Mouse (Mus musculus): Measurements from ENCODE around the gene Zc3hc1. TPM values are rescaled to one million over a fixed set of nuclear protein-coding genes. Genes with fewer than 3 reads are reported as not detected.
A peak's percentile ranks its signal among the peaks of the same experiment; 100 is the strongest.

Zc3hc1 gene
- polyA plus RNA-seq, 2 experiments: 41.5 to 64.6 TPM

DNA sequence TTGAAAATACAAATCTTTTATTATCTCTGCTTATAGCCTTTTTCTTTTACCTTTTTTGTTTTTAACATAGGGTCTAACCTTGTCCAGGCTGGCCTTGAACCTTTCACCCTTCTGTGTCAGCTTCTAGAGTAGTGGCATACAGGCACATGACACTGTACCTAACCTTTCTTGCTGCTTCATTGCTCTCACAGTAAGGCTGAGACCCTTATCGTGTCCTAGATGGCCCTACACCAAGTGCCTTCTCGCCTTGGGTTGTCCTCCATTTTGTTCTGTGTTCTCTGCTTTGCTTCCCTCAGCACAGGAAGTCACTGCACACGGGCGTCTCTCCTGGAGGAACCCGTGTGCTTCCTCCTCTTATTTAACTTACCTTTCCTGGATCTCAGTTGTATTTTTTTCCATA is 13.8 kb upstream of the Zc3hc1 start:
- no peaks in the 10 kb centered on the region for H3K9me3 ChIP-seq (ENCODE audit: control insufficient read depth, low read length)
- no peak overlapping the region for H3K4me3 ChIP-seq (replicated peaks; ENCODE audit: low read length)
- ATAC-seq (ENCODE audit: low FRiP score, low read depth) (no peak), DNase-seq (ENCODE audit: low spot score) (no peak)
- H3K27me3 ChIP-seq (ENCODE audit: control insufficient read depth, insufficient read depth, low read length): no peaks in the 10 kb centered on the region
- H3K4me1 ChIP-seq (ENCODE audit: control insufficient read depth, insufficient read depth, low read length): peaks cover 9% of the 10 kb centered on the region
- no peak overlapping the region for H3K9ac ChIP-seq (ENCODE audit: low read depth, low read length, severe bottlenecking)
- H3K27ac ChIP-seq (replicated peaks; ENCODE audit: low read depth, low read length): no peak overlapping the region
- H3K36me3 ChIP-seq (ENCODE audit: control insufficient read depth, insufficient read depth, low read length): peaks cover 4% of the 10 kb centered on the region; the same call in 1 of the 2 replicates
- 82% methylated on average over 5 of the region's 5 CpGs for WGBS
- TF ChIP-seq POLR2A (IDR thresholded peaks at IDR 0.05; ENCODE audit: borderline replicate concordance, extremely low read depth, insufficient read depth, insufficient read length): no peak
- no peak overlapping the region for H3K4me2 ChIP-seq (replicated peaks; ENCODE audit: low read depth, low read length, severe bottlenecking)

GRCm38 (mm10) chr6:30403465-30403864 is 12.6 kb upstream of the Zc3hc1 start:
- no peaks in the 10 kb centered on the region for H3K36me3 ChIP-seq (ENCODE audit: control insufficient read depth, insufficient read depth, low read length)
- no peaks in the 10 kb centered on the region for H3K9me3 ChIP-seq (ENCODE audit: control insufficient read depth, low read length)
- DNase-seq (ENCODE audit: low spot score) (peak; percentile 76), ATAC-seq (ENCODE audit: low FRiP score, low read depth) (no peak)
- TF ChIP-seq POLR2A (IDR thresholded peaks at IDR 0.05; ENCODE audit: borderline replicate concordance, extremely low read depth, insufficient read depth, insufficient read length): no peak
- peak overlapping the region; percentile 30 for H3K4me3 ChIP-seq (replicated peaks; ENCODE audit: low read length)
- 21% methylated on average over 4 of the region's 4 CpGs for WGBS
- 0 out of 2 replicates have a peak overlapping the region, but pooled peaks have one; percentile 55 for H3K27ac ChIP-seq (replicated peaks; ENCODE audit: low read depth, low read length)
- H3K9ac ChIP-seq (ENCODE audit: low read depth, low read length, severe bottlenecking): peak overlapping the region; percentile 47; the same call in 1 of the 2 replicates
- peaks cover 9% of the 10 kb centered on the region for H3K4me1 ChIP-seq (ENCODE audit: control insufficient read depth, insufficient read depth, low read length)
- H3K27me3 ChIP-seq (ENCODE audit: control insufficient read depth, insufficient read depth, low read length): no peaks in the 10 kb centered on the region
- peak overlapping the region; percentile 53 for H3K4me2 ChIP-seq (replicated peaks; ENCODE audit: low read depth, low read length, severe bottlenecking)

GRCm38 (mm10) chr6:30402091-30402491 is 11.3 kb upstream of the Zc3hc1 start:
- H3K27me3 ChIP-seq (ENCODE audit: control insufficient read depth, insufficient read depth, low read length): no peaks in the 10 kb centered on the region
- ATAC-seq (ENCODE audit: low FRiP score, low read depth) (peak; percentile 1; the same call in 1 of the 2 replicates), DNase-seq (ENCODE audit: low spot score) (no peak)
- no peak for TF ChIP-seq POLR2A (IDR thresholded peaks at IDR 0.05; ENCODE audit: borderline replicate concordance, extremely low read depth, insufficient read depth, insufficient read length)
- peak overlapping the region; percentile 98 for H3K4me3 ChIP-seq (replicated peaks; ENCODE audit: low read length)
- no peaks in the 10 kb centered on the region for H3K9me3 ChIP-seq (ENCODE audit: control insufficient read depth, low read length)
- H3K4me2 ChIP-seq (replicated peaks; ENCODE audit: low read depth, low read length, severe bottlenecking): peak overlapping the region; percentile 59
- H3K27ac ChIP-seq (replicated peaks; ENCODE audit: low read depth, low read length): peak overlapping the region; percentile 97
- peak overlapping the region; percentile 94 for H3K9ac ChIP-seq (ENCODE audit: low read depth, low read length, severe bottlenecking)
- H3K4me1 ChIP-seq (ENCODE audit: control insufficient read depth, insufficient read depth, low read length): peaks cover 9% of the 10 kb centered on the region
- 0% methylated on average over 27 of the region's 29 CpGs for WGBS
- H3K36me3 ChIP-seq (ENCODE audit: control insufficient read depth, insufficient read depth, low read length): no peaks in the 10 kb centered on the region

GRCm38 (mm10) chr6:30401308-30402015 is 10.6 kb upstream of the Zc3hc1 start, which contains the start of gene Klhdc10:
Gene Klhdc10 (plus strand): TSS chr6:30401868.
- no peaks in the 10 kb centered on the region for H3K27me3 ChIP-seq (ENCODE audit: control insufficient read depth, insufficient read depth, low read length)
- peak; percentile 93; the same call in 1 of the 2 replicates for TF ChIP-seq POLR2A (IDR thresholded peaks at IDR 0.05; ENCODE audit: borderline replicate concordance, extremely low read depth, insufficient read depth, insufficient read length)
- H3K4me1 ChIP-seq (ENCODE audit: control insufficient read depth, insufficient read depth, low read length): peaks cover 9% of the 10 kb centered on the region
- DNase-seq (ENCODE audit: low spot score) (peak; percentile 98), ATAC-seq (ENCODE audit: low FRiP score, low read depth) (peak; percentile 99)
- WGBS: under 1% methylated on average over 40 of the region's 41 CpGs
- H3K9me3 ChIP-seq (ENCODE audit: control insufficient read depth, low read length): no peaks in the 10 kb centered on the region
- H3K27ac ChIP-seq (replicated peaks; ENCODE audit: low read depth, low read length): peak within 1 kb of the TSS; percentile 97
- H3K9ac ChIP-seq (ENCODE audit: low read depth, low read length, severe bottlenecking): peak within 1 kb of the TSS; percentile 94
- H3K36me3 ChIP-seq (ENCODE audit: control insufficient read depth, insufficient read depth, low read length): no peaks in the 10 kb centered on the region
- H3K4me2 ChIP-seq (replicated peaks; ENCODE audit: low read depth, low read length, severe bottlenecking): peak within 1 kb of the TSS; percentile 59
- peak within 1 kb of the TSS; percentile 98 for H3K4me3 ChIP-seq (replicated peaks; ENCODE audit: low read length)

GRCm38 (mm10) chr6:30400716-30401115 is 9.9 kb upstream of the Zc3hc1 start:
- no peaks in the 10 kb centered on the region for H3K27me3 ChIP-seq (ENCODE audit: control insufficient read depth, insufficient read depth, low read length)
- H3K4me1 ChIP-seq (ENCODE audit: control insufficient read depth, insufficient read depth, low read length): peaks cover 9% of the 10 kb centered on the region
- H3K9ac ChIP-seq (ENCODE audit: low read depth, low read length, severe bottlenecking): peak overlapping the region; percentile 64
- ATAC-seq (ENCODE audit: low FRiP score, low read depth) (no peak), DNase-seq (ENCODE audit: low spot score) (no peak)
- peak overlapping the region; percentile 54 for H3K4me2 ChIP-seq (replicated peaks; ENCODE audit: low read depth, low read length, severe bottlenecking)
- no peak for TF ChIP-seq POLR2A (IDR thresholded peaks at IDR 0.05; ENCODE audit: borderline replicate concordance, extremely low read depth, insufficient read depth, insufficient read length)
- WGBS: 6% methylated on average over 7 of the region's 7 CpGs
- peak overlapping the region; percentile 97 for H3K27ac ChIP-seq (replicated peaks; ENCODE audit: low read depth, low read length)
- H3K9me3 ChIP-seq (ENCODE audit: control insufficient read depth, low read length): no peaks in the 10 kb centered on the region
- no peaks in the 10 kb centered on the region for H3K36me3 ChIP-seq (ENCODE audit: control insufficient read depth, insufficient read depth, low read length)
- peak overlapping the region; percentile 98 for H3K4me3 ChIP-seq (replicated peaks; ENCODE audit: low read length)
